Mouse (Mus musculus) ES-E14 (cell line): Measurements from ENCODE around the gene Spats2l.

Source experiments
- HCFC1 ChIP-seq: IDR thresholded peaks from 2 replicates; pipeline ENCODE4 v1.6.1; 2012; ENCODE audit warnings: low read length, inconsistent platforms, borderline replicate concordance; ENCODE audit not compliant: insufficient read depth
- MAFK ChIP-seq: IDR thresholded peaks from 2 replicates; pipeline ENCODE4 v1.6.1; 2014; ENCODE audit warnings: mild to moderate bottlenecking, low read depth, low read length, inconsistent platforms; ENCODE audit not compliant: insufficient read depth
- ZC3H11A ChIP-seq: IDR thresholded peaks from 2 replicates; pipeline ENCODE4 v1.6.1; 2012; ENCODE audit warnings: low read depth, mild to moderate bottlenecking, inconsistent platforms, low read length, borderline replicate concordance
- ZNF384 ChIP-seq: IDR thresholded peaks from 2 replicates; pipeline ENCODE4 v1.6.1; 2012; ENCODE audit warnings: low read depth, low read length, inconsistent platforms

- TF ChIP-seq MAFK = no peak
- TF ChIP-seq HCFC1 = no peak
- TF ChIP-seq ZNF384 = no peak
- TF ChIP-seq ZC3H11A = no peak
These were observed 62.8 kb downstream of the Spats2l start for GRCm38 (mm10) chr1:57836686-57837317.
